Mouse (Mus musculus): ENCODE data around the gene Phf6. TPM values are rescaled to one million over a fixed set of nuclear protein-coding genes. Genes with fewer than 3 reads are reported as not detected.
"Not testable (repeated sequence)": the region's sequence is repeated elsewhere in the genome, so short reads cannot be mapped to it uniquely, and the experiment has no call there.

Gene Phf6
- polyA plus RNA-seq, 1 experiment, result 55.7 TPM

DNA sequence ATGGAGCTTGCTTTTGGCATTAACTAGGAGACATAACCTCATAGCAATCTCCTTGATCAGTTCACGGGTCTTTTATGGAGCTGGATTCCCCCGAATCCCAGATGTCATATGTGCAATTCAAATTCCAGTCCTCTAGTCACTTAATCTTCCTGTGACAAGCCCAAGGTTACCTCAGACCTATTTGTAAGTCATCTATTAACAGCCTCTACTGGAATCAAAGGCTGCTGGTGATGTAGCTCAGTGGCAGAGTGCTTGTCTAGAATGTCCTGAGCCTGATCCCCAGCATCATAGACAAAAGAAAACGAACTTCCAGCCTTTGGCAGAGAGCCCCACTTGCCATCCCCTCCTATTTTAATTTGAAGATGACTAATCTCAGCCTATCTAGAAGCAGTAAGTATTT, 69.3 kb downstream of the Phf6 start:
- DNase-seq (ENCODE audit: low read depth), result no peak
- TF ChIP-seq POLR2A (IDR thresholded peaks at IDR 0.05; ENCODE audit: borderline replicate concordance, extremely low read depth, insufficient read depth, insufficient read length, poor library complexity, severe bottlenecking), result no peak
- no peak for TF ChIP-seq CTCF (IDR thresholded peaks at IDR 0.05; ENCODE audit: borderline replicate concordance, extremely low read depth, insufficient read depth, insufficient read length)

DNA sequence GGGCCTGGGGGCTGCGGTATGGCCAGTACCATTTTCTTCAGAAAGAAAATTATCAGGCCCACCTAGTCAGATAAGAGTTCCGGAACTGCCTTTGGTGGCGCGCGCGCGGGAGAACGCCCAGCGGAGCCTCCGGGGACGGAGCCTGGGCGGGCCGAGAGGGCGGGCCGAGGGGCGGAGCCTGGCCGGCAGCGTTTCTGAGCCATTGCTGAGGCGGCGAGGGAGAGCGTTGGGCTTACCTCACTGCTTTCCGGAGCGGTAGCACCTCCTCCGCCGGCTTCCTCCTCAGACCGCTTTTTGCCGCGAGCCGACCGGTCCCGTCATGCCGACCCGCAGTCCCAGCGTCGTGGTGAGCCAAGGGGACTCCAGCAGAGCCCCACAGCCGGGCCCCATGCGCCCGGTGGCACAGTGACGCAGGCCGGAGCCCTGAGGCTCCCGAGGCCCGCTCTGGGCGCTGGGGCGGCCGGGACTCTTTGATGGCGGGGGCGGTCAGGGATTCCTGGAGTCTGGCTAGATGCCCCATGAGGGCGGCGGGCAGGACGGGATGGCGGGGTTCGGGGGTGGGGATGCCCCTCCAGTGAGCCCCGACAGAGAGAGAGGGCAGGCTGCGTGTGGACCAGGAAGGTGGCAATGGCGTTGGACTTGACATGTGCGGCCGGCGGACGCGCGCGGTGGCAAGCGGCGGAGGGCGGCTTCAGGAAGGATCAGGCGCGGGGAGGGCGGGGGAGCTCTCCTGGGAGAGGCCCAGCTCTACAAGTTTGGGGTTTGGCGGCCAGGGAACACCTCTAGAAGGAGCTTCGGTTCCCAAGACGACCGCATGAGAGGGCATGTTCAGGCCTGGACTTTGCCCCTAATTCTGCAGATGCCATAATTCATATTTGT, 76.1 kb downstream of the Phf6 start, which contains the start of gene Hprt:
TSS of gene Hprt (plus strand) at position 233 of the 879 bp plus-strand sequence.
- TF ChIP-seq CTCF (IDR thresholded peaks at IDR 0.05; ENCODE audit: borderline replicate concordance, extremely low read depth, insufficient read depth, insufficient read length) (no peak), POLR2A (IDR thresholded peaks at IDR 0.05; ENCODE audit: borderline replicate concordance, extremely low read depth, insufficient read depth, insufficient read length, poor library complexity, severe bottlenecking) (peak; percentile 68; the same call in 1 of the 2 replicates)
- peak; percentile 93 for DNase-seq (ENCODE audit: low read depth)

DNA sequence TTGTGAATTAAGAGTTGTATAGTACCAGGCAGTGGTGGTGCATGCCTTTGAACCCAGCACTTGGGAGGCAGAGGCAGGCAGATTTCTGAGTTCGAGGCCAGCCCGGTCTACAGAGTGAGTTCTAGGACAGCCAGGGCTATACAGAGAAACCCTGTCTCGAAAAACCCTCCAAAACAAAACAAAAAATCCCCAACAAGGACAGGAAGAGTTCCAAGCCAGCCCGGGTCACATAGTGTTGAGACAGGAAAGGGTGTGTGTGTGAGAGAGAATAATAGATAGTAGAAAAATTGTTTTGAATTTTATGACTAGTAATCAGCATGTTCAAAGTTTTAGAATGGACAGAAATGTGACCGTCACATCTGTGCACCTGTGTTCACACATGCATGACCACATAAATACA, 82.7 kb downstream of the Phf6 start:
- DNase-seq (ENCODE audit: low read depth), result not testable (repeated sequence)

DNA sequence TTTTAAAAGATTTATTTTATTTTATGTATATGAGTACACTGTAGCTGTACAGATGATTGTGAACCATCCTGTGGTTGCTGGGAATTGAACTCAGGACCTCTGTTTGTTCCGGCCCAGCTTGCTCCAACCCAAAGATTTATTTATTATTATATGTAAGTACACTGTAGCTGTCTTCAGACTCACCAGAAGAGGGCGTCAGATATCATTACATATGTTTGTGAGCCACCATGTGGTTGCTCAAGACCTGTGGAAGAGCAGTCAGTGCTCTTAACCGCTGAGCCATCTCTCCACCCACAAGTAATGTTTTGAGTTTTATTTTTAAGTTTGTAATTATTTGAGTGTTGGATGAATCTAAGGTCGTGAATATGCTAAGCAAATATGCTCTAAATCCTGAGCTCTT, 92.8 kb downstream of the Phf6 start:
- DNase-seq (ENCODE audit: low read depth), result peak; percentile 19

DNA sequence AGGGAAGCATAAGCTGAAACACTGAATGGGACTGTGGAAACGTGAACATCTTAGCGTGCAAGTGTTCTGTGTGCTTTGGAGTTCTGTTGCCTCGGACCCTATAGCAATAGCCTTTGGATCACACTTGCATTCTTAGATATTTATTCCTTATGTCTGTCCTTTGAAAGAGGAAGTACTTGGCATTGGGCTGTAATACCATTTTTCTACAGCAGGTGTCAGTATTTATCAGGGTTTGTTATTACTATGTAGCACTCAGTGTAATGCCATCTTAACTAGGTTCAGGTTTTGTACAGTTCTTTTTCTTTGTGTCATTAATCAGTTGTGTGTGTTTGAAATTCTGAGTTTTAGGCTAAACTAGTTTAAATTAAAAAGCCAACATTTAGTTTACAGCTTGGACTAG, 94.0 kb downstream of the Phf6 start:
- TF ChIP-seq CTCF (IDR thresholded peaks at IDR 0.05; ENCODE audit: borderline replicate concordance, extremely low read depth, insufficient read depth, insufficient read length), result no peak
- no peak for TF ChIP-seq POLR2A (IDR thresholded peaks at IDR 0.05; ENCODE audit: borderline replicate concordance, extremely low read depth, insufficient read depth, insufficient read length, poor library complexity, severe bottlenecking)
- peak; percentile 83 for DNase-seq (ENCODE audit: low read depth)

Other genes starting within 250 kb of the Phf6 start
- 1.9 and 3.1 TPM in 2 replicates for gene Ccdc160, start 121.1 kb upstream of the Phf6 start, polyA plus RNA-seq (2012; rRNA removed)
- 39.6 and 40.6 TPM in 2 replicates for gene Hprt, start 75.9 kb downstream of the Phf6 start, polyA plus RNA-seq (2012; rRNA removed)

All from brain, embryonic 14.5 days (tissue).